Mouse (Mus musculus) C2C12 (cell line): Measurements from ENCODE around the gene Brpf1.

Source experiments
- CEBPB ChIP-seq: IDR thresholded peaks from one replicate; pipeline ENCODE4 v1.6.1; 2011; ENCODE audit warnings: low read depth, mild to moderate bottlenecking, control low read depth, moderate library complexity
- CTCF ChIP-seq: IDR thresholded peaks from one replicate; pipeline ENCODE4 v1.5.1; 2011; ENCODE audit not compliant: control insufficient read depth, insufficient read depth, insufficient read length
- MAX ChIP-seq: IDR thresholded peaks from one replicate; pipeline ENCODE4 v1.6.1; 2011; ENCODE audit warnings: mild to moderate bottlenecking, control low read depth

DNA sequence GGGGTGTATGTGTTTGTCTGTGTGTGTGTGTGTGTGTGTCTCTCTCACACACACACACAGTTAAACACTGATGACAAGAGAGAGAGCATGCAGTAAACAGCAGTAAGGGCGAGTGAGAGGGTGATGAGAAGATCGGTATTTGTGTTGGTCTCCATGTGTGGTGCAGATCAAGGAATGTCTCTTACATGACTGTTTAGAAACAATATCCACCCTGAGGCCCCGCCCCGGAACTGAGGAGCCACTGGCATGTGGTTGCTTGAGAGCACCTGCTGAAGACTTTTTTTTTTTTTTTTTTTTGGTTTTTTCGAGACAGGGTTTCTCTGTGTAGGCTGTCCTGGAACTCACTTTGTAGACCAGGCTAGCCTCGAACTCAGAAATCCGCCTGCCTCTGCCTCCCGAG lies 42.5 kb upstream of the Brpf1 start:
- no peak for TF ChIP-seq CTCF
- TF ChIP-seq MAX: no peak
- TF ChIP-seq CEBPB: no peak
